Mouse (Mus musculus) ES-Bruce4 (cell line): ENCODE results near the gene Cyp2j13. TPM values are rescaled to one million over a fixed set of nuclear protein-coding genes. Genes with fewer than 3 reads are reported as not detected.
"Not testable (repeated sequence)": the region's sequence is repeated elsewhere in the genome, so short reads cannot be mapped to it uniquely, and the experiment has no call there.

Source experiments
- H3K27ac ChIP-seq: 2 replicates; pipeline ENCODE4 v1.5.1; 2012; ENCODE audit warnings: low read length, inconsistent platforms; ENCODE audit not compliant: insufficient read depth
- H3K27me3 ChIP-seq: 2 replicates; pipeline ENCODE4 v1.6.1; 2012; ENCODE audit warnings: mild to moderate bottlenecking, low read length, inconsistent platforms; ENCODE audit not compliant: control insufficient read depth, poor library complexity, insufficient read depth, severe bottlenecking
- H3K36me3 ChIP-seq: 2 replicates; pipeline ENCODE4 v1.6.1; 2012; ENCODE audit warnings: inconsistent platforms, mild to moderate bottlenecking, low read length, moderate library complexity; ENCODE audit not compliant: control insufficient read depth, poor library complexity, insufficient read depth, severe bottlenecking
- H3K4me1 ChIP-seq: one replicate; pipeline ENCODE4 v1.8.1; 2011; ENCODE audit warnings: low read length; ENCODE audit not compliant: control insufficient read depth, insufficient read depth
- H3K4me3 ChIP-seq: 2 replicates; pipeline ENCODE4 v1.5.1; 2011; ENCODE audit warnings: low read depth, mild to moderate bottlenecking, low read length
- H3K9ac ChIP-seq: 2 replicates; pipeline ENCODE4 v1.6.1; 2012; ENCODE audit warnings: low read depth, mild to moderate bottlenecking, inconsistent platforms; ENCODE audit not compliant: poor library complexity, severe bottlenecking
- H3K9me3 ChIP-seq: replicated peaks from 2 replicates; pipeline ENCODE4 v1.6.1; 2012; ENCODE audit warnings: mild to moderate bottlenecking, low read length, inconsistent platforms; ENCODE audit not compliant: control insufficient read depth, poor library complexity, insufficient read depth, severe bottlenecking
- CTCF ChIP-seq: IDR thresholded peaks from one replicate; pipeline ENCODE4 v1.8.1; 2011; ENCODE audit warnings: low read depth, low read length
- EP300 ChIP-seq: IDR thresholded peaks from 2 replicates; pipeline ENCODE4 v1.6.1; 2011; ENCODE audit warnings: low read depth, low read length; ENCODE audit not compliant: insufficient read depth
- POLR2A ChIP-seq: IDR thresholded peaks from one replicate; pipeline ENCODE4 v1.8.1; 2011; ENCODE audit warnings: low read length; ENCODE audit not compliant: insufficient read depth
- polyA plus RNA-seq: library from polyadenylated mRNA; stranded (reverse); fragments of >200 nt; gene quantifications from 2 replicates; pipeline ENCODE4 v1.2.4, GENCODE M21; 2011; ENCODE audit warnings: low read depth; ENCODE audit not compliant: missing spikeins, insufficient read depth, insufficient read length

Gene Cyp2j13
- polyA plus RNA-seq, 1 experiment: 0.61 TPM

DNA sequence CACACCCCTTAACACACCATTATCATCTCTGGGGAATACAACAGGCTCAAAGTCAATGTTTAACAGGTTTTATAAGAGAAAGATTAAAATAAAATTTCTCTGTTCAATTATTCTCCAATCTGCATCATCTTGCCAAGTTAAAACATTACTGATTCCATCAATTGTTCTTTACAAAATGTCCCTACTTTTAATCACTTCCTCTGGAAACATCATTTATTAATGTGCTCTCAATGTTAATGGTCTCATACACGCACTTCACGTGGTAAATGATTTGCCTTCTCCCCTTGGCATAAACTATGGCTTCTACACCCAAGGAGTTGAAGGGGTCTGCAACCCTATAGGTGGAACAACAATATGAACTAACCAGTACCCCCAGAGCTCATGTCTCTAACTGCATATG, 17.2 kb downstream of the Cyp2j13 start:
- H3K9me3 ChIP-seq: peaks cover 16% of the 10 kb centered on the region
- no peaks in the 10 kb centered on the region for H3K27me3 ChIP-seq
- no peaks in the 10 kb centered on the region for H3K4me1 ChIP-seq
- H3K27ac ChIP-seq: no peak overlapping the region
- H3K36me3 ChIP-seq: no peaks in the 10 kb centered on the region
- H3K9ac ChIP-seq: no peak overlapping the region
- no peak overlapping the region for H3K4me3 ChIP-seq
- TF ChIP-seq EP300 (no peak), POLR2A (no peak), CTCF (no peak)

DNA sequence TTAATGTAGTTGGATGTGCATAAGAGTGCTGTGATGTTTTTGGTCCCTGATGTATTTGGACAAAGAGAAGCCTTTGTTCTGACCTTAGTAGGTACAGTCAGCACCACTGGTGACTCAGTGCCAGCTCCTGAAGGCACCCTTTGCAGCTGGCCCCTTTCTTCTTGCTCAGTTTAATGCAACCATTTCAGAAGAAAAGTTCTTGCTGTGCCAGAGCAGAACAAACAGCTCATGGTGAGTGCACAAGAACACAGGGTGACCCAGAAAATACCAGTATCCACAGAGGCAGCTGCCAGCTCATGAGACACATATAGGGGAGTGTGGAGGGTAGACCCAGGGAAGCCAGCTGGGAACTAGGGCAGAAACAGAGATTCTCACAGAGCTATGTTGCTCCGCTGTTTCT, 48.9 kb downstream of the Cyp2j13 start:
- H3K9me3 ChIP-seq: no peaks in the 10 kb centered on the region
- no peak for TF ChIP-seq EP300
- TF ChIP-seq CTCF: no peak
- no peak for TF ChIP-seq POLR2A
- H3K36me3 ChIP-seq: no peaks in the 10 kb centered on the region; the same call in 1 of the 2 replicates
- no peaks in the 10 kb centered on the region for H3K27me3 ChIP-seq
- H3K4me1 ChIP-seq: no peaks in the 10 kb centered on the region
- no peak overlapping the region for H3K4me3 ChIP-seq
- no peak overlapping the region for H3K27ac ChIP-seq
- H3K9ac ChIP-seq: no peak overlapping the region

DNA sequence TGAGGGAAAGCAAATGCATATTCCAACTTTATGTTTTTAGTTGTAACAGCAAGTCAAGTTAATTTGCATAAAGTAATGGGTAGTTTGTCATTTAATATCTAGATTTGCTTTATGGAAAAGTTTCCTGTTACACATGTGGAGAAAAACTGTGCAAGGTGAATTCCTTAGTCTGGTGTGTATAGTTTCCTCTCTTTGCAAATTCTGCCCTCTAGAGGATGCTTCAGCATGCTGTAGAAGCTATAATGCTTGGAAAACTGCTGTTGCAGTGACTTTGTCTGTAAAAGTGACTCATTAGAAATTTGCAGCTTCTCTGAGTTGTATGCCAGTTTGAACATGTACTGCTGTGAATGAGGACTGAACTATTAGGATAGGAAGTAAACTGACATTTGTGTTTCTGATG, 54.5 kb downstream of the Cyp2j13 start:
- no peak for TF ChIP-seq CTCF
- TF ChIP-seq EP300: no peak
- no peak for TF ChIP-seq POLR2A

DNA sequence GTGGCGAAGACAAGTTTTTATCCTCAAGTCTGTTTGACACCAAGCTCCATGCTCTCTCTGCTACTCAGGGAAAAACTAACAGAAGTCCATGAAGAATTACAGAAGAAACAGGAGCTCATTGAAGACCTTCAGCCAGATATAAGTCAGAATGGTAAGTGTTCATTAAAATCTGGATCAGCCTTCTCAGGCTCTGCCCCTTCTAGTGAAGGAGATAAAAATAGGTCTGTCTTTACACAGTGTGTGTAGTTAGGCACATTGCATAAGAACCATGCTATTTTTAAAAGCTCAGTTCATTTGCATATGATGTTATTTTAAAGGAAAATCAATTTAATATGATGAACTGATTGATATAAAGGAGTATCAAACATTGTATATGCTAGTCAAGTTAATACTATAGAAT, 60.5 kb downstream of the Cyp2j13 start:
- H3K4me1 ChIP-seq: no peaks in the 10 kb centered on the region
- H3K9me3 ChIP-seq: no peaks in the 10 kb centered on the region
- no peak overlapping the region for H3K9ac ChIP-seq
- no peak overlapping the region for H3K27ac ChIP-seq
- H3K27me3 ChIP-seq: no peaks in the 10 kb centered on the region
- H3K36me3 ChIP-seq: peaks cover 14% of the 10 kb centered on the region
- no peak overlapping the region for H3K4me3 ChIP-seq
- TF ChIP-seq POLR2A (no peak), EP300 (no peak), CTCF (no peak)

More for the DNA sequence above, 54.5 kb downstream of the Cyp2j13 start:
- Histone ChIP-seq H3K4me1 (no peaks in the 10 kb centered on the region), H3K27me3 (no peaks in the 10 kb centered on the region), H3K9ac (no peak overlapping the region), H3K4me3 (no peak overlapping the region), H3K27ac (no peak overlapping the region), H3K9me3 (no peaks in the 10 kb centered on the region), H3K36me3 (peaks cover 10% of the 10 kb centered on the region)

DNA sequence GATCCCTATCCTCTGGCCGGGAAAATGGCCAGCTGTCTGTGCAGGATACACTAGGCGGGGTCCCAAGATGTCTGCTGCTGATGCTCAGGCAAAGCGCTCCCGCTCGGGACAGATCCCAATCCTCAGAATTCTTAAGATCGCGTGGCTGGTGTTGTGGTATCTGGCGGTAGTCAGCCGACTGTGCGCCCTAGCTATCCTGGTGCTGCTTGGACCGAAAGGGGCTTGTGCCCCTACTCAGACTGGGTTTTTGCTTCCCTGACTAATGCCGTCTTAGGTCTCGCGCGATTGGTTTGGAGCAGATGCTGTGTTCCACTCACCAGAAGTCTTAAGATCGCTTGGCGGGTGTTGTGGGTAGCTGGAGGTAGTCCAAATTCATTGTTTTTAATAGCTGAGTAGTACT, 95.1 kb downstream of the Cyp2j13 start:
- H3K9ac ChIP-seq: peak overlapping the region; percentile 40; the same call in 1 of the 2 replicates
- not testable (repeated sequence) for H3K36me3 ChIP-seq, H3K27me3 ChIP-seq, H3K9me3 ChIP-seq, H3K4me1 ChIP-seq, H3K27ac ChIP-seq
- H3K4me3 ChIP-seq: peak overlapping the region; percentile 56

Other genes starting within 250 kb of the Cyp2j13 start
- 127 and 131 TPM in 2 replicates for gene Hook1, start 110.3 kb downstream of the Cyp2j13 start, polyA plus RNA-seq
- gene Cyp2j12, start 63.6 kb upstream of the Cyp2j13 start, polyA plus RNA-seq: not detected in 2 replicates
- gene Cyp2j7, start 159.1 kb upstream of the Cyp2j13 start, polyA plus RNA-seq: not detected in 2 replicates